Mouse (Mus musculus): Measurements from ENCODE around the gene Gp1bb.

DNA sequence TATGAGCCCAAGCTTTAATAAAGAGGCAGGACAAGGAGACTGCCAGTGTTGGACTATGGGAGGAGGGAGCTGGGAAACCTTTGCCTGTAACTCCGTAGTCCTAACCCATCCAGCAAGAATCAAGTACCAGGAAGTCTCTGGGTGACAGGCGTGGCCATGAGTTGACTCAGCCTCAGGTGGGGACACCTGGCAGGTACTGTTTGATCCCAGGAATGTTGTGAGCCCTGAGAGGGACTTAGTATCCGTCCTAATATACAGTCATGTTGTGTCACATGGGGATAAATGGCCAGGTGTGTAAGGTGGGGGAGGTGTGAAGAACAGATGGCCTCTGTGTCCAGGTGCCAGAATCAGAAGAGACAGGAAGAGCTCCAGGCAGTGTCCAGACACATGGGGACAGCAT lies 26.9 kb upstream of the Gp1bb start:
- no peak for TF ChIP-seq EP300 (IDR thresholded peaks at IDR 0.05; ENCODE audit: low read depth)
- no peak for TF ChIP-seq CTCF (IDR thresholded peaks at IDR 0.05; ENCODE audit: low read depth)

Measured in heart, postnatal 0 days (tissue).